Mouse (Mus musculus): ENCODE measurements around the gene Pef1.

- TF ChIP-seq HCFC1 (IDR thresholded peaks at IDR 0.05; ENCODE audit: borderline replicate concordance, insufficient read depth, low read length) (no peak), MAFK (IDR thresholded peaks at IDR 0.05; ENCODE audit: insufficient read depth, low read depth, low read length) (no peak), ZNF384 (IDR thresholded peaks at IDR 0.05; ENCODE audit: low read depth, low read length) (no peak), CHD2 (IDR thresholded peaks at IDR 0.05; ENCODE audit: low read depth, low read length) (no peak)
Measured at GRCm38 (mm10) chr4:130112732-130113131, 10.4 kb downstream of the Pef1 start.
